Mouse (Mus musculus) intestine, embryonic 14.5 days (tissue): ENCODE measurements around the gene Lgals12. TPM values are rescaled to one million over a fixed set of nuclear protein-coding genes. Genes with fewer than 3 reads are reported as not detected.
A peak's percentile ranks its signal among the peaks of the same experiment; 100 is the strongest.

ENCODE experiments used
- ATAC-seq: fragments of 200-750 bp; cut with Nextera tagmentation; replicated peaks from 2 replicates; pipeline ENCODE4 v1.8.0; 2017; ENCODE audit warnings: low read depth, moderate number of reproducible peaks, moderate TSS enrichment, moderate library complexity; ENCODE audit not compliant: low FRiP score, low TSS enrichment
- DNase-seq: peaks from one replicate; pipeline ENCODE4 v3.0.0-alpha.2; 2018; ENCODE audit warnings: low spot score
- H3K27ac ChIP-seq: fragments of 300-500 bp; sonication (generic); 2 replicates; pipeline ENCODE4 v1.5.1; 2014; ENCODE audit warnings: low read depth, mild to moderate bottlenecking, control low read depth
- H3K27me3 ChIP-seq: fragments of 300-500 bp; sonication (generic); replicated peaks from 2 replicates; pipeline ENCODE4 v1.6.1; 2014; ENCODE audit warnings: low read length, control low read depth; ENCODE audit not compliant: control insufficient read depth, insufficient read depth
- H3K36me3 ChIP-seq: fragments of 300-500 bp; sonication (generic); 2 replicates; pipeline ENCODE4 v1.6.1; 2014; ENCODE audit warnings: low read length, control low read depth; ENCODE audit not compliant: control insufficient read depth, insufficient read depth
- H3K4me1 ChIP-seq: fragments of 300-500 bp; sonication (generic); replicated peaks from 2 replicates; pipeline ENCODE4 v1.6.1; 2014; ENCODE audit warnings: low read length, control low read depth, mixed read lengths; ENCODE audit not compliant: control insufficient read depth, insufficient read depth
- H3K4me2 ChIP-seq: fragments of 300-500 bp; sonication (generic); 2 replicates; pipeline ENCODE4 v1.6.1; 2014; ENCODE audit warnings: low read length
- H3K4me3 ChIP-seq: fragments of 300-500 bp; sonication (generic); 2 replicates; pipeline ENCODE4 v1.5.1; 2014; ENCODE audit warnings: low read depth, low read length, control low read depth, mixed read lengths
- H3K9ac ChIP-seq: fragments of 300-500 bp; sonication (generic); 2 replicates; pipeline ENCODE4 v1.6.1; 2014; ENCODE audit warnings: mild to moderate bottlenecking, low read length
- H3K9me3 ChIP-seq: fragments of 300-500 bp; sonication (generic); 2 replicates; pipeline ENCODE4 v1.6.1; 2016; ENCODE audit warnings: low read length, control low read depth; ENCODE audit not compliant: control insufficient read depth
- WGBS: fragments of 180-500 bp; shearing (Covaris S2); extraction: QIAGEN DNeasy Blood & Tissue Kit; methylation state at CpG from one replicate; pipeline ENCODE4 v1.1.7; 2014; 5-methylcytosine and 5-hydroxymethylcytosine counted together
- polyA plus RNA-seq: library from polyadenylated mRNA; unstranded; fragments of >200 nt; fragmentation: Nextera tagmentation; extraction: Ambion mirVana; gene quantifications from 2 replicates; pipeline ENCODE4 v1.2.1, GENCODE M21; 2014

Gene Lgals12
- polyA plus RNA-seq, 1 experiment from 2014 or later, result 0.88 TPM

DNA sequence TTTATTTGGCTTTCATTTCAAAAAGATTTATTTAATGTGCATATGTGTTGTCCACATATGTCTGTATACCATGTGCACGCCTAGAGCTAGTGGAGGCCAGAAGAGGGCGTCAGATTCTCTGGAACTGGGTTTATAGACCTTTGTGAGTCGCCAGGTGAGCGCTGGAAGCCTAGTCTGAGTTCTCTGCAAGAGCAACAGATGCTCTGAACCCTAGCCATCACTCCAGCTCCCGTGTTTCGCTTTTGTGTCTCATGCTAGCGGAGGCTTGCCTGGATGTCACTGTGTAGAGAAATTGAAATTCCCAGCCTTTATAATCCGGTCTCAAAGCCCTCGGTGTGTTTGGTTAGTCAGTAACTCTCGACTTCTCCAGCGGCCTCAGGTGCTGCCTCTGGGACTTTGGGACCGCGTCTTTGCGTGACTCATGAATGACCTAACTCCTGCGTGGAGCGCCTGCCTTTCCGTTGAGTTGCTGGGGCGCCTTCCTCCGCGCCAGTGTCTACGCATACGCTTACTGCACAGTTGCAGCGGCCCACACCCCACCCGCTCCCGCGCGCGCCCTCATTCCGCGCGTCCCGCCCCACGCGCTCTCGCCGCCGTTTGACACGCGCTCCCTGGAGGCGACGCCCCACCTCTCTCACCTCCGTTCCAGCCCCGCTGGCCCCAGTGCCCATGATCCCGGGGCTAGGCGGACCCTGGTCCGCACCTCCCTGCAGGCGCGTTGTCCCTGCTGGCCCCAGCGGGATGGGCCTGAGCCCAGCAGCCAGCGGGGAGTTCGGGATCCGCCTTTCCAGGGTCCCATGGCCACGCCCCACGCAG lies 5.2 kb upstream of the Lgals12 start, which contains the start of gene Hrasls5:
Gene Hrasls5, plus strand, starts transcription at position 600 of the 816 bp plus-strand sequence.
- H3K9ac ChIP-seq, result peak within 1 kb of the TSS; percentile 38
- no peak within 1 kb of the TSS for H3K27ac ChIP-seq
- no peaks in the 10 kb centered on the region for H3K9me3 ChIP-seq
- ATAC-seq (peak; percentile 43), DNase-seq (peak; percentile 72)
- H3K4me2 ChIP-seq, result peak within 1 kb of the TSS; percentile 75
- peak within 1 kb of the TSS; percentile 45 for H3K4me3 ChIP-seq
- 4% methylated on average over 54 of the region's 54 CpGs for WGBS
- H3K4me1 ChIP-seq, result peaks cover 7% of the 10 kb centered on the region; the same call in 1 of the 2 replicates
- 0 out of 2 replicates have a peak, but pooled peaks cover 3% of the 10 kb centered on the region for H3K27me3 ChIP-seq
- H3K36me3 ChIP-seq, result no peaks in the 10 kb centered on the region

GRCm38 (mm10) chr19:7607690-7608201 lies 753 bp upstream of the Lgals12 start:
- no peak for ATAC-seq
- Histone ChIP-seq H3K4me1 (peaks cover 14% of the 10 kb centered on the region), H3K4me3 (no peak overlapping the region), H3K9ac (no peak overlapping the region), H3K36me3 (no peaks in the 10 kb centered on the region), H3K4me2 (no peak overlapping the region), H3K27ac (0 out of 2 replicates have a peak overlapping the region, but pooled peaks have one; percentile 22), H3K27me3 (no peaks in the 10 kb centered on the region), H3K9me3 (no peaks in the 10 kb centered on the region)
- DNase-seq, result peak; percentile 60
- WGBS, result 67% methylated on average over 7 of the region's 7 CpGs

- H3K4me3 ChIP-seq, result peak overlapping the region; percentile 25
- no peaks in the 10 kb centered on the region for H3K36me3 ChIP-seq
- peak overlapping the region; percentile 22; the same call in 1 of the 2 replicates for H3K9ac ChIP-seq
- WGBS, result 5% methylated on average over 15 of the region's 15 CpGs
- peak; percentile 63 for ATAC-seq
- H3K27ac ChIP-seq, result no peak overlapping the region
- H3K4me1 ChIP-seq, result peaks cover 10% of the 10 kb centered on the region
- DNase-seq, result no peak
- no peaks in the 10 kb centered on the region for H3K27me3 ChIP-seq
- H3K9me3 ChIP-seq, result no peaks in the 10 kb centered on the region
- H3K4me2 ChIP-seq, result peak overlapping the region; percentile 61
These were observed 836 bp downstream of the Lgals12 start for GRCm38 (mm10) chr19:7605930-7606783.

GRCm38 (mm10) chr19:7605013-7605412 lies 2.0 kb downstream of the Lgals12 start:
- H3K27ac ChIP-seq, result no peak overlapping the region
- no peak overlapping the region for H3K9ac ChIP-seq
- DNase-seq, result no peak
- H3K27me3 ChIP-seq, result no peaks in the 10 kb centered on the region
- ATAC-seq, result no peak
- H3K4me3 ChIP-seq, result no peak overlapping the region
- H3K4me1 ChIP-seq, result peaks cover 10% of the 10 kb centered on the region
- no peaks in the 10 kb centered on the region for H3K9me3 ChIP-seq
- H3K36me3 ChIP-seq, result no peaks in the 10 kb centered on the region
- H3K4me2 ChIP-seq, result no peak overlapping the region

- Histone ChIP-seq H3K4me3 (no peak overlapping the region), H3K9ac (no peak overlapping the region), H3K4me1 (peaks cover 10% of the 10 kb centered on the region), H3K9me3 (no peaks in the 10 kb centered on the region), H3K4me2 (no peak overlapping the region), H3K36me3 (no peaks in the 10 kb centered on the region), H3K27me3 (no peaks in the 10 kb centered on the region), H3K27ac (no peak overlapping the region)
- peak; percentile 36 for DNase-seq
- WGBS, result 90% methylated on average over 10 of the region's 10 CpGs
- no peak for ATAC-seq
These were observed 2.9 kb downstream of the Lgals12 start for GRCm38 (mm10) chr19:7604107-7604506.

GRCm38 (mm10) chr19:7601551-7601950 lies 5.4 kb downstream of the Lgals12 start:
- no peak overlapping the region for H3K4me3 ChIP-seq
- no peak overlapping the region for H3K4me2 ChIP-seq
- H3K27me3 ChIP-seq, result no peaks in the 10 kb centered on the region
- WGBS, result 81% methylated on average over 4 of the region's 4 CpGs
- ATAC-seq, result no peak
- no peak overlapping the region for H3K9ac ChIP-seq
- H3K27ac ChIP-seq, result no peak overlapping the region
- DNase-seq, result peak; percentile 45
- no peaks in the 10 kb centered on the region for H3K36me3 ChIP-seq
- peaks cover 2% of the 10 kb centered on the region; the same call in 1 of the 2 replicates for H3K4me1 ChIP-seq
- no peaks in the 10 kb centered on the region for H3K9me3 ChIP-seq

GRCm38 (mm10) chr19:7598481-7598880 lies 8.5 kb downstream of the Lgals12 start:
- Histone ChIP-seq H3K9ac (no peak overlapping the region), H3K4me2 (no peak overlapping the region), H3K4me1 (no peaks in the 10 kb centered on the region), H3K4me3 (no peak overlapping the region), H3K27ac (no peak overlapping the region), H3K9me3 (no peaks in the 10 kb centered on the region), H3K27me3 (no peaks in the 10 kb centered on the region), H3K36me3 (no peaks in the 10 kb centered on the region)
- no peak for DNase-seq
- 52% methylated on average over 4 of the region's 4 CpGs for WGBS
- ATAC-seq, result no peak

GRCm38 (mm10) chr19:7595534-7595933 lies 11.5 kb downstream of the Lgals12 start:
- peak; percentile 59 for DNase-seq
- H3K4me1 ChIP-seq, result no peaks in the 10 kb centered on the region

More at GRCm38 (mm10) chr19:7595534-7595933, 11.5 kb downstream of the Lgals12 start:
- Histone ChIP-seq H3K4me2 (no peak overlapping the region), H3K9ac (no peak overlapping the region), H3K36me3 (no peaks in the 10 kb centered on the region), H3K27ac (no peak overlapping the region), H3K4me3 (no peak overlapping the region), H3K9me3 (no peaks in the 10 kb centered on the region), H3K27me3 (no peaks in the 10 kb centered on the region)
- WGBS, result 27% methylated on average over 2 of the region's 2 CpGs
- ATAC-seq, result no peak
